Mouse (Mus musculus) lung, adult 18-20 months (tissue): ENCODE results near the gene Med18.
"Not testable (repeated sequence)": the region's sequence is repeated elsewhere in the genome, so short reads cannot be mapped to it uniquely, and the experiment has no call there.

Source experiments
- DNase-seq, 2 experiments: peaks; one replicate each; pipeline ENCODE4 v3.0.0; 2022; ENCODE audit warnings: mixed read lengths in 2 of 2

Med18 gene

GRCm38 (mm10) chr4:132420471-132420870 lies 43.2 kb downstream of the Med18 start:
- no peak for DNase-seq

DNA sequence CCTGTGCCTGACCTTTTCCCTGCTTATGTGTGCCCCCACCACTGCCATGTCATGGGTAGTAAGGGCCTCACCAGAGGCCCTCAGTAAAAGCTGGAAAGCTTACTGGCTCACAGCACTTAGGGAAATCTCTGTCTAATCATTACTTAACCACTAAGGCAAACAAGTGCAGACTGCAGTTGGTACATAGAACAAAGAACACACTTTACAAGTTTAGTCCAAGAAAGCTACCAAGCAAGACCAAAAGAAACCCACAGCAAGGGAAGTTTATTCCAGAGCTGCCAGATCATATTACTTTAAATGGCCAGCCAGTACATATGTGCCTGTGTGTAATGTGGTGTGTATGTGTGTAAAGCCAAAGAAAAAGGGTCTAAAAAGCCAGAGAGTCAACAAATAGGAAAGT lies 47.8 kb downstream of the Med18 start:
- DNase-seq = peak in 1 of 2 experiments; percentile 44

GRCm38 (mm10) chr4:132413257-132413656 lies 50.5 kb downstream of the Med18 start:
- DNase-seq = not testable (repeated sequence)

DNA sequence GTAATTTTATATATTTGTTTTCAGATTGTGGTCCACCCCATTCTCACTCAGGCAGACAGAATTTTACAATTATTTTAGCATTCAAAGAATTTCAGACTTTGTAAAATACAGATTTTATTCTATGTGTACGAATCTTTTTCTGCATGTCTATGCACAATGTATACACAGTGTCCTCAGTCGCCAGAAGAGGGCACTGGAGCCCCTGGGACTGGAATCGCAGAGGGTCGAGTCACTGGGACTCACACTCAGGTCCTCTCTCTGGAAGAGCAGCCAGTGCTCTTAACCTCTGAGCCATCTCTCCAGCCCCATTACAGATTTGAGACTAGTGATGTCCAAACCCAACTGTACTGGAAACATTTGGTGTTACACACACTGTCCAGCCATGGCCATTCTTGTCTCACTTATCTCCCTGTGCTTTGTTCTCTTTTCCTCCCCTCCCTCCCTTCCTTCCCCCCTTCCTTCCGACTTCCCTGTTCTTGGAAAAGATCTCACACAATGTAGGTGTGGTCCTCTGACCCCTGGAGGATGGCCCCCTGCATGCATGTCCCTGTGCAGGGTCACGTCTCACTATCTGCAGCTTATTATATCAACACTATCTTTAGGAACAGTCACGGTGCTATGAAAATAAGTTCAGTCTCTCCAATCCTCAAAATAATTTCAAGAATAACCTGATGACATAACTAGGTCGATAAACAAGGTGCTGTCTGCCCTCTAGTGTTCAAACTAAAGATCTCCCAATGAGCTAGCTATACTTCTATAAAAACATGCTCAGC lies 52.2 kb downstream of the Med18 start:
- peak; percentile 40 to 53 for DNase-seq

- DNase-seq = no peak
These were observed 54.0 kb downstream of the Med18 start for GRCm38 (mm10) chr4:132409587-132410229.
